In genomic region chr12:112605766-112606165, GRCm38 (mm10) we compare ENCODE assay signal across 8 mouse cellular contexts. TPM values are rescaled to one million over a fixed set of nuclear protein-coding genes. Genes with fewer than 3 reads are reported as not detected.
DNase-seq lines count a peak whose midpoint lies in the region; ATAC-seq and TF ChIP-seq lines count a peak whose summit lies in the region.

No protein-coding gene starts in this region.

- H3K27ac ChIP-seq in forebrain, embryonic 15.5 days (replicated peaks) = no peak overlapping the region
- no peak overlapping the region for H3K27ac ChIP-seq in hindbrain, embryonic 12.5 days

- H3K4me2 ChIP-seq in forebrain, embryonic 15.5 days (replicated peaks) = no peak overlapping the region
- no peak overlapping the region for H3K4me2 ChIP-seq in hindbrain, embryonic 12.5 days (replicated peaks)

- H3K4me3 ChIP-seq in G1E (ENCODE audit: low read depth, low read length) = no peak overlapping the region
- no peak overlapping the region for H3K4me3 ChIP-seq in forebrain, embryonic 15.5 days
- H3K4me3 ChIP-seq in hindbrain, embryonic 12.5 days = no peak overlapping the region

- peaks cover 23% of the 10 kb centered on the region for H3K4me1 ChIP-seq in G1E (ENCODE audit: insufficient read depth, low read depth, low read length)
- no peaks in the 10 kb centered on the region for H3K4me1 ChIP-seq in forebrain, embryonic 15.5 days
- peaks cover 10% of the 10 kb centered on the region for H3K4me1 ChIP-seq in hindbrain, embryonic 12.5 days

- peak; percentile 64; the same call in 1 of the 2 replicates for ATAC-seq in G1E (ENCODE audit: extremely low read depth, insufficient number of reproducible peaks, low FRiP score, poor library complexity, severe bottlenecking)
- peak; percentile 75 for ATAC-seq in forebrain, embryonic 15.5 days (replicated peaks)
- ATAC-seq in hindbrain, embryonic 12.5 days (ENCODE audit: low FRiP score) = peak; percentile 46; the same call in 1 of the 2 replicates

- WGBS in forebrain, embryonic 15.5 days = 46% methylated on average over 6 of the region's 6 CpGs
- 48% methylated on average over 6 of the region's 6 CpGs for WGBS in hindbrain, embryonic 12.5 days

- no peak overlapping the region for H3K9ac ChIP-seq in forebrain, embryonic 15.5 days (replicated peaks)
- H3K9ac ChIP-seq in hindbrain, embryonic 12.5 days = no peak overlapping the region

- TF ChIP-seq CTCF in G1E (IDR thresholded peaks at IDR 0.05; ENCODE audit: low read depth, low read length) = peak; percentile 98

- peak; percentile 88 for DNase-seq in G1E (ENCODE audit: low spot score)
- DNase-seq in cerebellum, adult 11 months = peak; percentile 72
- peak; percentile 74 to 85 for DNase-seq in layer of hippocampus, postnatal 25 days (ENCODE audit: extremely low spot score in 1 of 2, low spot score in 1 of 2)
- DNase-seq in lung, postnatal 36 days = peak; percentile 80
- peak; percentile 81 for DNase-seq in right cerebral cortex, adult 18-20 months
- DNase-seq in urinary bladder, adult 2 months (ENCODE audit: low spot score) = peak; percentile 70

- H3K9me3 ChIP-seq in G1E (replicated peaks) = no peaks in the 10 kb centered on the region
- no peaks in the 10 kb centered on the region for H3K9me3 ChIP-seq in forebrain, embryonic 15.5 days
- no peaks in the 10 kb centered on the region for H3K9me3 ChIP-seq in hindbrain, embryonic 12.5 days (replicated peaks)

- peaks cover 7% of the 10 kb centered on the region; the same call in 1 of the 2 replicates for H3K27me3 ChIP-seq in G1E (ENCODE audit: insufficient read depth, low read length)
- no peaks in the 10 kb centered on the region for H3K27me3 ChIP-seq in forebrain, embryonic 15.5 days
- no peaks in the 10 kb centered on the region for H3K27me3 ChIP-seq in hindbrain, embryonic 12.5 days

- peaks cover 84% of the 10 kb centered on the region for H3K36me3 ChIP-seq in G1E (replicated peaks)
- no peaks in the 10 kb centered on the region for H3K36me3 ChIP-seq in forebrain, embryonic 15.5 days
- no peaks in the 10 kb centered on the region for H3K36me3 ChIP-seq in hindbrain, embryonic 12.5 days

RNA-seq across cellular contexts. Expression of gene Adssl1, which starts 14.1 kb away (rescaled TPM):
- not detected in 2 replicates for total RNA-seq in G1E (2014; fragmentation: Nextera tagmentation)
- 0.06 TPM in 1 of 2 replicates, not detected in the other for total RNA-seq in G1E (2017)
- 0.05 TPM in 1 of 2 replicates, not detected in the other for polyA plus RNA-seq in G1E (2012)
- polyA plus RNA-seq in forebrain, embryonic 15.5 days (2015; fragmentation: Nextera tagmentation; extraction: Ambion mirVana) = 2.0 and 2.2 TPM in 2 replicates
- polyA plus RNA-seq in hindbrain, embryonic 12.5 days (2016; fragmentation: Nextera tagmentation; extraction: Ambion mirVana) = 3.3 and 5.0 TPM in 2 replicates
- total RNA-seq in layer of hippocampus, postnatal 25 days (2021) = 10 to 100 TPM; 11.4 to 12.9 TPM
- 19.5 and 26.9 TPM in 2 replicates for polyA plus RNA-seq in urinary bladder, adult 2 months (2012; rRNA removed)

RNA-seq across cellular contexts. Expression of gene Inf2, which starts 17.2 kb away (rescaled TPM):
- total RNA-seq in G1E (2014; fragmentation: Nextera tagmentation) (4.2 and 5.4 TPM in 2 replicates), G1E (2017) (2.3 and 2.5 TPM in 2 replicates)
- 26.0 and 29.5 TPM in 2 replicates for polyA plus RNA-seq in G1E (2012)
- polyA plus RNA-seq in forebrain, embryonic 15.5 days (2015; fragmentation: Nextera tagmentation; extraction: Ambion mirVana) = 3.0 and 3.9 TPM in 2 replicates
- 1.5 and 2.1 TPM in 2 replicates for polyA plus RNA-seq in hindbrain, embryonic 12.5 days (2016; fragmentation: Nextera tagmentation; extraction: Ambion mirVana)
- 100 to 1,000 TPM; 116 to 146 TPM for total RNA-seq in layer of hippocampus, postnatal 25 days (2021)
- polyA plus RNA-seq in urinary bladder, adult 2 months (2012; rRNA removed) = 37.4 and 52.8 TPM in 2 replicates

RNA-seq across cellular contexts. Expression of gene Siva1, which starts 38.7 kb away (rescaled TPM):
- total RNA-seq in G1E (2014; fragmentation: Nextera tagmentation) = 60.7 and 75.5 TPM in 2 replicates
- total RNA-seq in G1E (2017) = 205 and 214 TPM in 2 replicates
- polyA plus RNA-seq in G1E (2012) = 94.5 and 98.9 TPM in 2 replicates
- polyA plus RNA-seq in forebrain, embryonic 15.5 days (2015; fragmentation: Nextera tagmentation; extraction: Ambion mirVana) = 77.2 and 91.2 TPM in 2 replicates
- 100 and 124 TPM in 2 replicates for polyA plus RNA-seq in hindbrain, embryonic 12.5 days (2016; fragmentation: Nextera tagmentation; extraction: Ambion mirVana)
- total RNA-seq in layer of hippocampus, postnatal 25 days (2021) = 10 to 100 TPM; 20.0 to 21.9 TPM
- polyA plus RNA-seq in urinary bladder, adult 2 months (2012; rRNA removed) = 62.6 and 71.8 TPM in 2 replicates
